Mouse (Mus musculus) heart, embryonic 14.5 days (tissue): ENCODE results near the gene Dst. TPM values are rescaled to one million over a fixed set of nuclear protein-coding genes. Genes with fewer than 3 reads are reported as not detected.

Source experiments
- ATAC-seq: fragments of 200-750 bp; cut with Nextera tagmentation; 2 replicates; pipeline ENCODE4 v1.8.0; 2017; ENCODE audit warnings: low read depth, moderate TSS enrichment; ENCODE audit not compliant: insufficient number of reproducible peaks, insufficient read depth, low FRiP score
- H3K27ac ChIP-seq, 2 experiments: fragments of 200-500 bp in 1 of 2; fragments of 300-500 bp in 1 of 2; sonication (generic) in 1 of 2; replicated peaks in 1 of 2; 2 replicates each; pipeline ENCODE4 v1.5.1; 2012 to 2014; ENCODE audit warnings: low read depth in 2 of 2, low read length in 2 of 2, control low read depth in 1 of 2, mild to moderate bottlenecking in 1 of 2, mixed read lengths in 1 of 2; ENCODE audit not compliant: control insufficient read depth in 1 of 2, insufficient read depth in 1 of 2
- H3K27me3 ChIP-seq: fragments of 300-500 bp; sonication (generic); 2 replicates; pipeline ENCODE4 v1.6.1; 2014; ENCODE audit warnings: mild to moderate bottlenecking, low read length, control low read depth; ENCODE audit not compliant: control insufficient read depth, insufficient read depth
- H3K36me3 ChIP-seq: fragments of 300-500 bp; sonication (generic); 2 replicates; pipeline ENCODE4 v1.6.1; 2014; ENCODE audit warnings: mild to moderate bottlenecking, control low read depth, low read length, mixed read lengths; ENCODE audit not compliant: control insufficient read depth, insufficient read depth
- H3K4me1 ChIP-seq, 2 experiments: fragments of 200-500 bp in 1 of 2; fragments of 300-500 bp in 1 of 2; sonication (generic) in 1 of 2; 2 replicates each; pipeline ENCODE4 v1.6.1; 2012 to 2014; ENCODE audit warnings: low read length in 2 of 2, control low read depth in 1 of 2, mixed read lengths in 1 of 2; ENCODE audit not compliant: control insufficient read depth in 2 of 2, insufficient read depth in 2 of 2
- H3K4me2 ChIP-seq: fragments of 300-500 bp; sonication (generic); 2 replicates; pipeline ENCODE4 v1.6.1; 2014; ENCODE audit warnings: mild to moderate bottlenecking, low read length
- H3K4me3 ChIP-seq, 2 experiments: fragments of 200-500 bp in 1 of 2; fragments of 300-500 bp in 1 of 2; sonication (generic) in 1 of 2; 2 replicates each; pipeline ENCODE4 v1.5.1; 2012 to 2014; ENCODE audit warnings: low read length in 2 of 2, mild to moderate bottlenecking in 2 of 2, control low read depth in 1 of 2, low read depth in 1 of 2, moderate library complexity in 1 of 2; ENCODE audit not compliant: control insufficient read depth in 1 of 2, insufficient read depth in 1 of 2
- H3K9ac ChIP-seq: fragments of 300-500 bp; sonication (generic); 2 replicates; pipeline ENCODE4 v1.6.1; 2014; ENCODE audit warnings: mild to moderate bottlenecking, low read length
- H3K9me3 ChIP-seq: fragments of 300-500 bp; sonication (generic); 2 replicates; pipeline ENCODE4 v1.6.1; 2016; ENCODE audit warnings: low read length, control low read depth; ENCODE audit not compliant: control insufficient read depth
- WGBS: fragments of 180-500 bp; shearing (Covaris S2); extraction: QIAGEN DNeasy Blood & Tissue Kit; methylation state at CpG from one replicate; pipeline ENCODE4 v1.1.7; 2014; 5-methylcytosine and 5-hydroxymethylcytosine counted together
- polyA plus RNA-seq: library from polyadenylated mRNA; unstranded; fragments of >200 nt; fragmentation: Nextera tagmentation; extraction: Ambion mirVana; gene quantifications from 2 replicates; pipeline ENCODE4 v1.2.1, GENCODE M21; 2014

Gene Dst
- polyA plus RNA-seq, 1 experiment from 2014 or later: 38.6 TPM

DNA sequence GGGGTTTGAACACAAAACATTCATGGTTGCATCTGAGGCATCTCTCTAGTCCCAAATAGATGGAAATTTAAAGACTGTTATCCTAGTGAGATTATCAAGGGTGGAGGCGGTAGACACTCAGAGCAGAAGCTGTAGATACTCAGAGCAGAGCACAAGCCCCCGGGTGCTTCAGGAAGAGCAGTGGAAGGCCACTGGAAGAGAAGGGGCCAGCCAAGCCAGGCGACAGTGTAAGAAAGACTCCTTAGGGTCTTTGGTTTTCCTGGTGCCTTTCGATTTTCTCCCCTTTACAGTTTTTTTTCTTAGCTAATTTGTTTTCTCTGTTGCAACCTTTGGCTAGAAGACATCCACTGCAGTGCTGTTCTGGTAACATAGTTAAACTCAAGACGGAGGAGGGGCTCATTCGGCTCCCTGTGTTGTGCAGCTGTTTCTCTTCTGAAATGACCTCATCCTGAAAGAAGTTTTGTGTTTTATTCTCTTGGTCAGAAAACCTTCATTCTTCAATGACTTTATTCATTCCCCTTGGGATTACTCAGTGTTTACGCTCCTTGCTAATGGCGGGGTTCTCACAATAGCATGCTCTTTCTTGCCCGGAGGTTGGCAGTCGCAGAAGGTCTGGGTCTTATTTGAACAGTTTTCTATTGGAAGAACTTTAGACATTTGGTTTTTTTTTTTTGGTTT is 242.5 kb downstream of the Dst start:
- Histone ChIP-seq H3K27me3 (no peaks in the 10 kb centered on the region), H3K9me3 (no peaks in the 10 kb centered on the region), H3K27ac (peak overlapping the region; percentile 56 to 59), H3K4me1 (no peaks in the 10 kb centered on the region), H3K4me2 (no peak overlapping the region), H3K9ac (no peak overlapping the region), H3K4me3 (no peak overlapping the region), H3K36me3 (peaks cover 18% of the 10 kb centered on the region)
- 75% methylated on average over 10 of the region's 10 CpGs for WGBS
- no peak for ATAC-seq

DNA sequence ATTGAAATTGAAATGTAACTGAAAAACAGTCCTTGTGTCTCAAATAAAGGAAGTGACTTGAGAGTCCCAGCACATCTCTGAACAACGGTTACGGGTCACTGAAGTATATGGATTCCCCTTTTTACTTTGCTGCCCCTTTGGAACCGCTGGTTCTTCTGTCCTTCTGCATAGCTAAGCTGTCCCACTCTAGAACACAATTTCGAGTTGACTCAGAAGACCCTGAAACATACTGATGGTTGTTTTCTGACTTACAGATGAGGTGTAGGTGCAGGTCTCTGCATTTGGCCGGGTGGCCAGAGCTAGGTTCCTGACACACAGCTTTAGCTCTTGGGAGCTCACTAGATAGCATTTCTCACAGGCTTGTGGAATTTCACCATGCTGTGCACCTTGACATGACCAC is 244.7 kb downstream of the Dst start:
- H3K27ac ChIP-seq: no peak overlapping the region
- no peak overlapping the region for H3K4me3 ChIP-seq
- no peak for ATAC-seq
- no peak overlapping the region for H3K9ac ChIP-seq
- H3K9me3 ChIP-seq: no peaks in the 10 kb centered on the region
- peaks cover 0 to 4% of the 10 kb centered on the region in 2 experiments; a peak in 1 of 4 replicates for H3K4me1 ChIP-seq
- no peak overlapping the region for H3K4me2 ChIP-seq
- H3K27me3 ChIP-seq: no peaks in the 10 kb centered on the region
- WGBS: 88% methylated on average over 5 of the region's 5 CpGs
- peaks cover 31% of the 10 kb centered on the region for H3K36me3 ChIP-seq

DNA sequence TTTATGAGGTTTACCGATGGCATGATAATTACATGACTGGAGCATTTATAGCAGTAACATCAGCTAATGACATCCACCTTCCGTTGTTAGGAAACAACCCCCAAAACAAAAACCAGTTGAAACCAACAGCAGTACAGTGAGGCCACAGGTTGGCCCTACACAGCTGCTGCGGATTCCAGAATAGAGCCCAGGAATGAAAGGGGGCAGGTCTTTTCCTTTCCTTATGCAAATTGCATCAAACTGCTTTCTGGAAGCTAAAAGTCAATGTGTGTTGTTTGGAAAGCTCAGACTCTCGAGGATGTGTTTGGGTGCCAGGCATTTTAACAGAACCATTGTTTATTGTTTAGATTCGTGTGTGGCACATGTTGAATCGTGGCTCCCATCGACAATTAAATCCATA is 248.0 kb downstream of the Dst start:
- 84% methylated on average over 7 of the region's 7 CpGs for WGBS
- H3K4me3 ChIP-seq: no peak overlapping the region
- H3K4me2 ChIP-seq: no peak overlapping the region
- ATAC-seq: no peak
- H3K27ac ChIP-seq: no peak overlapping the region
- no peaks in the 10 kb centered on the region for H3K9me3 ChIP-seq
- peaks cover 0 to 6% of the 10 kb centered on the region in 2 experiments; a peak in 1 of 4 replicates for H3K4me1 ChIP-seq
- H3K9ac ChIP-seq: no peak overlapping the region
- H3K36me3 ChIP-seq: peaks cover 49% of the 10 kb centered on the region
- no peaks in the 10 kb centered on the region for H3K27me3 ChIP-seq

DNA sequence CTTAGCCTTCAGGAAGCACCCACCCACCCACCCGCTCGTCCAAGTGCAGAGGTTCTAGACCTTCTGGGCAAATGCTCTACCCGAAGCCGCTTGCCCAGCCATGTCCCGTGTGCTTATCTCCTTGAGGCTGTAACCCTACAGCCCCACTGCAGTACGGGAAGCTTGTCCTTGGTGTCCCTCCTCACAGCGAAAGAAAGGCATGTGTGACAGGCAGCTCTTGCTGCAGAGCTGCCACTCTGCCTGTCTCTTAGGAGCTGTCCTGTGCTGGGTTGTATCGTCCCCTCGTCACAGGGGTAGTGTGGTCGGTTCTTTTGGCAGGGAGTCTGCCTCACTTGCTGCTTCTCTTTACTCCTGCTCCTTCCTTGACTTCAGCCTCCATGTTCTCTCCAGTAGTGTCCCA is 249.7 kb downstream of the Dst start:
- 45% methylated on average over 10 of the region's 10 CpGs for WGBS
- H3K36me3 ChIP-seq: peaks cover 56% of the 10 kb centered on the region
- H3K4me2 ChIP-seq: no peak overlapping the region
- no peak overlapping the region for H3K4me3 ChIP-seq
- 0 out of 4 replicates have a peak overlapping the region, but pooled peaks of 1 of the 2 experiments have one; percentile 28 for H3K27ac ChIP-seq
- H3K9ac ChIP-seq: 0 out of 2 replicates have a peak overlapping the region, but pooled peaks have one; percentile 30
- no peaks in the 10 kb centered on the region for H3K27me3 ChIP-seq
- ATAC-seq: 0 out of 2 replicates have a peak, but pooled peaks have one; percentile 39
- peaks cover 0 to 6% of the 10 kb centered on the region in 2 experiments; a peak in 1 of 4 replicates for H3K4me1 ChIP-seq
- H3K9me3 ChIP-seq: no peaks in the 10 kb centered on the region

DNA sequence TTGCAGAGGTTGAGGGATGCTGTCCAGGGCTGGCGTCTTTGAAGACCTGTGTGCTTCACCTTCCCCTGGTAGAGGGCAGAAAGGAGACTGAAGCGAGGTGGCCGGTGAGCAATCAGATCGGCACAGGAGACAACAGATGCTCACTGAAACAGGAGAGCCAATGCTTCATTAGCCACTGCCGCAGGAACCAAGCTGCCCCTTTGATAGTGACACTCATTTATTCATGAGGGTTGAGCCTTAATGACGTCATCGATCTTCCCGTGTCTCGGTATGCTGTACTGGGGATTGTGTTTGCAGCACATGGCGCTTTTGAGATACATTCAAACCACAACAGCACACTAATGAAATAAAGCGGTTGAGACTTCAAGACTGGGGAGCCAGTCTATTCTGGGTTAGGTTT is 250.8 kb downstream of the Dst start:
- Histone ChIP-seq H3K4me3 (no peak overlapping the region), H3K9ac (no peak overlapping the region), H3K4me1 (peaks cover 0 to 6% of the 10 kb centered on the region in 2 experiments; a peak in 1 of 4 replicates), H3K36me3 (peaks cover 54% of the 10 kb centered on the region), H3K4me2 (no peak overlapping the region), H3K27ac (no peak overlapping the region), H3K27me3 (no peaks in the 10 kb centered on the region), H3K9me3 (no peaks in the 10 kb centered on the region)
- no peak for ATAC-seq
- 82% methylated on average over 11 of the region's 11 CpGs for WGBS

DNA sequence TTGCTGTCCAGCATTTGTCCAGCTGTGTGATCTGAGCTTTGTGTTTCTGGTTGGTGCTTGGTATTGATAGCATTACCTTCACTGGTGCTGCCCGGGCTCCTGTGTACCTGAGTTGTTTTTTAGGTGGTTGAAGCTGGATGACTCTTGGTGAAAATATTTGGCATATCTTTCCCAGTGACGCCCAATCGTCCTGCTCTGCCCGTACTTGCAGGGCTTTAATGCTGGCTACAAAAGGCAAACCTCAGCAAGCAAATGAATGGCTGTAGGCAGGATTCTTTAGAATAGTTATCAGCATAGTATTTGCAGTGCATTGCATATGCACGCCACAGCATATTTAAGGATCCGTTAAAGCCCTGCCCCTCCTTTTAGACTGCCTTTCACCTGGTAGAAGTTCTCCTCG is 251.9 kb downstream of the Dst start:
- 69% methylated on average over 7 of the region's 7 CpGs for WGBS
- H3K4me1 ChIP-seq: peaks cover 0 to 6% of the 10 kb centered on the region in 2 experiments; a peak in 1 of 4 replicates
- ATAC-seq: no peak
- H3K4me3 ChIP-seq: no peak overlapping the region
- H3K27ac ChIP-seq: no peak overlapping the region
- no peak overlapping the region for H3K4me2 ChIP-seq
- H3K9me3 ChIP-seq: no peaks in the 10 kb centered on the region
- H3K9ac ChIP-seq: no peak overlapping the region
- peaks cover 64% of the 10 kb centered on the region for H3K36me3 ChIP-seq
- H3K27me3 ChIP-seq: no peaks in the 10 kb centered on the region

DNA sequence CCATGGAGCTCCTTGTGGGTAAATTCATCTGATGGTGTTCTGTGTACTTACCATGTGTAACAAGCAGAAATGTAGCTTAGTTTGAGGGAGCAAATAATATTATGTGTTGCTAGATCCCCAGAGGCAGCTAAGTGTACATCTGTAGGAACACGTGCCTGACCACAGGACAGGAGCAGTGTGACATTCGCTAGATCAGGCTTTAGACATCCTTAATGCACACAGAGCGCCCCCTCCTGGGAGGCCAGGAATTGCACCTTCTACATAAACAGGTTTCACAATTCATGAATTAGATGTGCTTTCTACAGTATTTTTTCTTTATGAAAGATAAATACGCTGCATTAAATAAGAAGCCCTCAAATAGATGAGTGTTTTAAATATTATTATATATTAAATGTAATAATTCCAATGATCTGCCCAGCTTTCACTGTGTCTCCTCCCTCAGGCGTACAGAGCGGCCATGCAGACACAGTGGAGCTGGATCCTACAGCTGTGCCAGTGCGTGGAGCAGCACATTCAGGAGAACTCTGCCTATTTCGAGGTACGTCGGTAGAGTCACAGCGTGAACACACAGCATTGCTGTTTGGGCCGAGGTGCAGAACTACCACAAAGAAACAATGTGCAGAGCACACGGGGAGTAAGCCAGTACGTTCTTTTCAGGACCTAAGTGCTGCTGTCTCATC is 256.7 kb downstream of the Dst start:
- Histone ChIP-seq H3K4me1 (peaks cover 5 to 12% of the 10 kb centered on the region in 2 experiments), H3K9ac (no peak overlapping the region), H3K4me3 (no peak overlapping the region), H3K27me3 (no peaks in the 10 kb centered on the region), H3K9me3 (no peaks in the 10 kb centered on the region), H3K27ac (no peak overlapping the region), H3K4me2 (no peak overlapping the region), H3K36me3 (peaks cover 79% of the 10 kb centered on the region)
- ATAC-seq: no peak
- WGBS: 66% methylated on average over 14 of the region's 14 CpGs
